Mouse (Mus musculus): Measurements from ENCODE around the gene Il9r. TPM values are rescaled to one million over a fixed set of nuclear protein-coding genes. Genes with fewer than 3 reads are reported as not detected.

Gene Il9r
- polyA plus RNA-seq, 1 experiment from 2014 or later = 0.09 TPM

GRCm38 (mm10) chr11:32141627-32142586, 58.2 kb downstream of the Il9r start:
- 69% methylated on average over 15 of the region's 15 CpGs for WGBS

GRCm38 (mm10) chr11:32141034-32141433, 59.0 kb downstream of the Il9r start:
- Histone ChIP-seq H3K4me2 (ENCODE audit: low read depth, low read length) (no peak overlapping the region), H3K9me3 (replicated peaks; ENCODE audit: control insufficient read depth, low read length) (no peaks in the 10 kb centered on the region), H3K9ac (ENCODE audit: low read length) (no peak overlapping the region), H3K4me1 (ENCODE audit: control insufficient read depth, insufficient read depth, low read length) (0 out of 2 replicates have a peak, but pooled peaks cover 4% of the 10 kb centered on the region), H3K4me3 (replicated peaks; ENCODE audit: low read length) (no peak overlapping the region), H3K27ac (ENCODE audit: low read length) (no peak overlapping the region), H3K27me3 (ENCODE audit: control insufficient read depth, insufficient read depth, low read length) (no peaks in the 10 kb centered on the region), H3K36me3 (ENCODE audit: control insufficient read depth, insufficient read depth, low read length) (no peaks in the 10 kb centered on the region)
- ATAC-seq (ENCODE audit: insufficient read depth, low FRiP score) = no peak
- 28% methylated on average over 2 of the region's 2 CpGs for WGBS

More at GRCm38 (mm10) chr11:32141627-32142586, 58.2 kb downstream of the Il9r start:
- Histone ChIP-seq H3K9ac (ENCODE audit: low read length) (no peak overlapping the region), H3K9me3 (replicated peaks; ENCODE audit: control insufficient read depth, low read length) (no peaks in the 10 kb centered on the region), H3K4me2 (ENCODE audit: low read depth, low read length) (no peak overlapping the region), H3K4me1 (ENCODE audit: control insufficient read depth, insufficient read depth, low read length) (0 out of 2 replicates have a peak, but pooled peaks cover 4% of the 10 kb centered on the region), H3K4me3 (replicated peaks; ENCODE audit: low read length) (no peak overlapping the region), H3K27ac (ENCODE audit: low read length) (no peak overlapping the region), H3K27me3 (ENCODE audit: control insufficient read depth, insufficient read depth, low read length) (no peaks in the 10 kb centered on the region), H3K36me3 (ENCODE audit: control insufficient read depth, insufficient read depth, low read length) (no peaks in the 10 kb centered on the region)
- no peak for ATAC-seq (ENCODE audit: insufficient read depth, low FRiP score)

GRCm38 (mm10) chr11:32139528-32139961, 60.5 kb downstream of the Il9r start:
- WGBS = 65% methylated on average over 6 of the region's 6 CpGs
- ATAC-seq (ENCODE audit: insufficient read depth, low FRiP score) = no peak
- Histone ChIP-seq H3K9me3 (replicated peaks; ENCODE audit: control insufficient read depth, low read length) (no peaks in the 10 kb centered on the region), H3K4me2 (ENCODE audit: low read depth, low read length) (no peak overlapping the region), H3K27me3 (ENCODE audit: control insufficient read depth, insufficient read depth, low read length) (no peaks in the 10 kb centered on the region), H3K27ac (ENCODE audit: low read length) (no peak overlapping the region), H3K36me3 (ENCODE audit: control insufficient read depth, insufficient read depth, low read length) (no peaks in the 10 kb centered on the region), H3K9ac (ENCODE audit: low read length) (no peak overlapping the region), H3K4me1 (ENCODE audit: control insufficient read depth, insufficient read depth, low read length) (0 out of 2 replicates have a peak, but pooled peaks cover 4% of the 10 kb centered on the region), H3K4me3 (replicated peaks; ENCODE audit: low read length) (no peak overlapping the region)

GRCm38 (mm10) chr11:32138614-32138964, 61.5 kb downstream of the Il9r start:
- H3K27me3 ChIP-seq (ENCODE audit: control insufficient read depth, insufficient read depth, low read length) = no peaks in the 10 kb centered on the region
- WGBS = 16% methylated on average over 9 of the region's 9 CpGs
- ATAC-seq (ENCODE audit: insufficient read depth, low FRiP score) = peak; percentile 48; the same call in 1 of the 2 replicates
- H3K9me3 ChIP-seq (replicated peaks; ENCODE audit: control insufficient read depth, low read length) = no peaks in the 10 kb centered on the region
- H3K36me3 ChIP-seq (ENCODE audit: control insufficient read depth, insufficient read depth, low read length) = no peaks in the 10 kb centered on the region
- H3K27ac ChIP-seq (ENCODE audit: low read length) = peak overlapping the region; percentile 19
- no peak overlapping the region for H3K9ac ChIP-seq (ENCODE audit: low read length)
- H3K4me1 ChIP-seq (ENCODE audit: control insufficient read depth, insufficient read depth, low read length) = 0 out of 2 replicates have a peak, but pooled peaks cover 4% of the 10 kb centered on the region
- H3K4me2 ChIP-seq (ENCODE audit: low read depth, low read length) = peak overlapping the region; percentile 13
- H3K4me3 ChIP-seq (replicated peaks; ENCODE audit: low read length) = no peak overlapping the region

- H3K4me2 ChIP-seq (ENCODE audit: low read depth, low read length) = peak overlapping the region; percentile 13
- no peak overlapping the region; the same call in 1 of the 2 replicates for H3K9ac ChIP-seq (ENCODE audit: low read length)
- peak; percentile 88 for ATAC-seq (ENCODE audit: insufficient read depth, low FRiP score)
- H3K9me3 ChIP-seq (replicated peaks; ENCODE audit: control insufficient read depth, low read length) = no peaks in the 10 kb centered on the region
- peak overlapping the region; percentile 31 for H3K27ac ChIP-seq (ENCODE audit: low read length)
- 0 out of 2 replicates have a peak, but pooled peaks cover 4% of the 10 kb centered on the region for H3K4me1 ChIP-seq (ENCODE audit: control insufficient read depth, insufficient read depth, low read length)
- no peaks in the 10 kb centered on the region for H3K27me3 ChIP-seq (ENCODE audit: control insufficient read depth, insufficient read depth, low read length)
- no peaks in the 10 kb centered on the region for H3K36me3 ChIP-seq (ENCODE audit: control insufficient read depth, insufficient read depth, low read length)
- WGBS = 19% methylated on average over 15 of the region's 15 CpGs
- peak overlapping the region; percentile 8; the same call in 1 of the 2 replicates for H3K4me3 ChIP-seq (replicated peaks; ENCODE audit: low read length)
Observed at GRCm38 (mm10) chr11:32137719-32138613, 62.1 kb downstream of the Il9r start.

Other genes with a start within 250 kb of the Il9r start
- gene 4930524B15Rik, start 234.7 kb downstream of the Il9r start, polyA plus RNA-seq (2015; fragmentation: Nextera tagmentation; extraction: Ambion mirVana) = 0.06 TPM in 1 of 2 replicates, not detected in the other
- gene Nsg2, start 199.8 kb downstream of the Il9r start, polyA plus RNA-seq (2015; fragmentation: Nextera tagmentation; extraction: Ambion mirVana) = 7.8 and 8.2 TPM in 2 replicates
- gene Snrnp25, start 5.1 kb upstream of the Il9r start, polyA plus RNA-seq (2015; fragmentation: Nextera tagmentation; extraction: Ambion mirVana) = 44.9 and 47.5 TPM in 2 replicates
- gene Rhbdf1, start 22.0 kb upstream of the Il9r start, polyA plus RNA-seq (2015; fragmentation: Nextera tagmentation; extraction: Ambion mirVana) = 57.4 and 67.7 TPM in 2 replicates
- 32.6 and 33.8 TPM in 2 replicates for gene Mpg, start 26.2 kb upstream of the Il9r start, polyA plus RNA-seq (2015; fragmentation: Nextera tagmentation; extraction: Ambion mirVana)
- 36.8 and 37.6 TPM in 2 replicates for gene Nprl3, start 67.4 kb upstream of the Il9r start, polyA plus RNA-seq (2015; fragmentation: Nextera tagmentation; extraction: Ambion mirVana)
- 11.6 and 16.3 TPM in 2 replicates for gene Hba-x, start 76.1 kb upstream of the Il9r start, polyA plus RNA-seq (2015; fragmentation: Nextera tagmentation; extraction: Ambion mirVana)
- gene Hba-a1, start 83.2 kb upstream of the Il9r start, polyA plus RNA-seq (2015; fragmentation: Nextera tagmentation; extraction: Ambion mirVana) = 5,545 and 5,672 TPM in 2 replicates
- 3.3 and 5.5 TPM in 2 replicates for gene Hbq1b, start 86.7 kb upstream of the Il9r start, polyA plus RNA-seq (2015; fragmentation: Nextera tagmentation; extraction: Ambion mirVana)
- gene Hba-a2, start 96.2 kb upstream of the Il9r start, polyA plus RNA-seq (2015; fragmentation: Nextera tagmentation; extraction: Ambion mirVana) = 13,147 and 13,964 TPM in 2 replicates
- 0.62 and 1.2 TPM in 2 replicates for gene Hbq1a, start 99.8 kb upstream of the Il9r start, polyA plus RNA-seq (2015; fragmentation: Nextera tagmentation; extraction: Ambion mirVana)
- gene Sh3pxd2b, start 147.5 kb upstream of the Il9r start, polyA plus RNA-seq (2015; fragmentation: Nextera tagmentation; extraction: Ambion mirVana) = 21.3 and 21.5 TPM in 2 replicates

Measured in stomach, embryonic 16.5 days (tissue).